Mouse (Mus musculus): ENCODE data around the gene Smarcc1. TPM values are rescaled to one million over a fixed set of nuclear protein-coding genes. Genes with fewer than 3 reads are reported as not detected.

The Smarcc1 gene
- total and polyA plus RNA-seq, 2 experiments from 2014 or later, result 34.0 to 57.9 TPM

GRCm38 (mm10) chr9:110208265-110208664 lies 90.8 kb downstream of the Smarcc1 start:
- Histone ChIP-seq H3K27ac (ENCODE audit: low read depth, low read length) (no peak overlapping the region), H3K4me1 (ENCODE audit: insufficient read depth, low read length) (no peaks in the 10 kb centered on the region), H3K36me3 (ENCODE audit: insufficient read depth, low read length) (peaks cover 41% of the 10 kb centered on the region), H3K4me3 (ENCODE audit: low read depth, low read length) (no peak overlapping the region), H3K4me2 (ENCODE audit: low read depth, low read length, poor library complexity, severe bottlenecking) (no peak overlapping the region), H3K27me3 (ENCODE audit: insufficient read depth, low read length) (no peaks in the 10 kb centered on the region), H3K9me3 (ENCODE audit: low read length) (no peaks in the 10 kb centered on the region), H3K9ac (replicated peaks; ENCODE audit: low read length, poor library complexity, severe bottlenecking) (no peak overlapping the region)
- ATAC-seq (ENCODE audit: low FRiP score) (no peak), DNase-seq (ENCODE audit: low spot score) (no peak)
- WGBS, result 69% methylated on average over 7 of the region's 7 CpGs
- no peak for TF ChIP-seq CTCF (IDR thresholded peaks at IDR 0.05)

GRCm38 (mm10) chr9:110208967-110209366 lies 91.5 kb downstream of the Smarcc1 start:
- no peak overlapping the region for H3K4me3 ChIP-seq (ENCODE audit: low read depth, low read length)
- no peak overlapping the region for H3K9ac ChIP-seq (replicated peaks; ENCODE audit: low read length, poor library complexity, severe bottlenecking)
- ATAC-seq (ENCODE audit: low FRiP score) (no peak), DNase-seq (ENCODE audit: low spot score) (no peak)
- no peak overlapping the region for H3K27ac ChIP-seq (ENCODE audit: low read depth, low read length)
- H3K4me2 ChIP-seq (ENCODE audit: low read depth, low read length, poor library complexity, severe bottlenecking), result no peak overlapping the region
- no peak for TF ChIP-seq CTCF (IDR thresholded peaks at IDR 0.05)
- no peaks in the 10 kb centered on the region for H3K9me3 ChIP-seq (ENCODE audit: low read length)
- no peaks in the 10 kb centered on the region for H3K4me1 ChIP-seq (ENCODE audit: insufficient read depth, low read length)
- H3K27me3 ChIP-seq (ENCODE audit: insufficient read depth, low read length), result no peaks in the 10 kb centered on the region
- H3K36me3 ChIP-seq (ENCODE audit: insufficient read depth, low read length), result peaks cover 36% of the 10 kb centered on the region
- 81% methylated on average over 3 of the region's 3 CpGs for WGBS

DNA sequence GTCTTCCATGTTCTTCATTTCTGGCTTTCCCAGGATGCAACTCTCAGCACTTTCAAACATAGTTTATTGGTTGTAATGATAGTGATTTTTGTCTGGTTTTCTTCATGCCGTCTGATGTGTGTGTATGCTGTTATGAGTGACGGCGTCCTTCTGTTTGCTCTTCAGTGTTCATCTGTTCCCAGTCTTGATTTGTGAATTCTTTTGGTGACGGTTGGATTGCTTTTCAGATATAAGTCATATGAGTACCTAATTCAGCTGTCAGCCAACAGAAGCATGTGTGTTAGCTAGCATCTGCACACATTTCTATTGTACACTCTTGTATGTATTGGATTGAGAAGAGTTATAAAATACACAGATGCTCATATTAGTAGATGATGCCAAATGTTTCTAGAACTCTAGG lies 106.8 kb downstream of the Smarcc1 start:
- peaks cover 35% of the 10 kb centered on the region for H3K36me3 ChIP-seq (ENCODE audit: insufficient read depth, low read length)
- no peaks in the 10 kb centered on the region for H3K27me3 ChIP-seq (ENCODE audit: insufficient read depth, low read length)
- no peak overlapping the region for H3K4me3 ChIP-seq (ENCODE audit: low read depth, low read length)
- TF ChIP-seq CTCF (IDR thresholded peaks at IDR 0.05), result no peak
- H3K9me3 ChIP-seq (ENCODE audit: low read length), result no peaks in the 10 kb centered on the region
- H3K4me1 ChIP-seq (ENCODE audit: insufficient read depth, low read length), result no peaks in the 10 kb centered on the region
- H3K27ac ChIP-seq (ENCODE audit: low read depth, low read length), result no peak overlapping the region
- ATAC-seq (ENCODE audit: low FRiP score) (no peak), DNase-seq (ENCODE audit: low spot score) (no peak)
- H3K4me2 ChIP-seq (ENCODE audit: low read depth, low read length, poor library complexity, severe bottlenecking), result no peak overlapping the region
- H3K9ac ChIP-seq (replicated peaks; ENCODE audit: low read length, poor library complexity, severe bottlenecking), result no peak overlapping the region
- 95% methylated on average over 4 of the region's 4 CpGs for WGBS

DNA sequence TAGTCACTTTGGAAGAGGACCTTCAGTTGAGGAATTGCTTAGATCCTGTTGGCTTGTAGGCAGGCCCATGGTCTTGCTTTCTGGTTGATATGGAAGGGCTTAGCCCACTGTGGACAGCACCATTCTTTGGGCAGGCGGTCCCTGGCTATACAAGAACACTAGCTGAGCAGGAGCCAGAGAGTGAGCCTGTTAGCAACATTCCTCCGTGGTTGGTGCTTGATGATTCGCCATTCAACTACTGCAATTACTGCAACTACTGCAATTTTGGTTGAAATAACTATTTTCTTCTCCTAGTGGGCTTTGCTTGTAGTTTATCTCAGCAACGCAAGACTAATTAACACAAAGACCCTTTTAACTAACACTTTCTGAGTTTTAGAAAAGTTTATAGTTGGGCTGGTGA lies 108.7 kb downstream of the Smarcc1 start:
- no peak for ATAC-seq (ENCODE audit: low FRiP score)
- WGBS, result 95% methylated on average over 4 of the region's 4 CpGs
- peaks cover 44% of the 10 kb centered on the region for H3K36me3 ChIP-seq (ENCODE audit: insufficient read depth, low read length)

DNA sequence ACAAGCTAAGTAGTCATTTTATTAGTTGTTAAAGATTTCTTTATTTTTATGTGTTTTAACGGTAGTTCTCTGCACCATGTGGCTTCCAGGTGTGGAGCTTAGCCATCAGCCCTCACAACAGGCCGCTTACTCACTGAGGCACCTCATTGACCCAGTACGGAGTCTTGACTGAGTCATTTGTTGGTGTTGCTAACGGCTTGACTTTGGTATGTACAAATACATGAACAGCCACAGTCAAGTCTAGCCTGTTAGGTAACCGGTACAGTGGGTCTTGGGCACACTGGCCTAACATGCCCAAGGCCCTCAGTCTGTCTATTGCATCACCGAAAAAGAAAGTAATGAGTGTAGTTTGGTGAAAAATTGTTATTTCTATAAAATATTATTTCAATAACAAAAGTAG lies 111.2 kb downstream of the Smarcc1 start:
- no peak overlapping the region for H3K9ac ChIP-seq (replicated peaks; ENCODE audit: low read length, poor library complexity, severe bottlenecking)
- WGBS, result 91% methylated on average over 6 of the region's 6 CpGs
- no peaks in the 10 kb centered on the region for H3K9me3 ChIP-seq (ENCODE audit: low read length)
- H3K27ac ChIP-seq (ENCODE audit: low read depth, low read length), result no peak overlapping the region
- no peak for TF ChIP-seq CTCF (IDR thresholded peaks at IDR 0.05)
- peaks cover 31% of the 10 kb centered on the region for H3K36me3 ChIP-seq (ENCODE audit: insufficient read depth, low read length)
- H3K4me3 ChIP-seq (ENCODE audit: low read depth, low read length), result no peak overlapping the region
- H3K4me1 ChIP-seq (ENCODE audit: insufficient read depth, low read length), result no peaks in the 10 kb centered on the region
- no peak for ATAC-seq (ENCODE audit: low FRiP score)
- H3K4me2 ChIP-seq (ENCODE audit: low read depth, low read length, poor library complexity, severe bottlenecking), result no peak overlapping the region
- no peaks in the 10 kb centered on the region for H3K27me3 ChIP-seq (ENCODE audit: insufficient read depth, low read length)
- DNase-seq (ENCODE audit: low spot score), result no peak

More for the DNA sequence above, 108.7 kb downstream of the Smarcc1 start:
- TF ChIP-seq CTCF (IDR thresholded peaks at IDR 0.05), result no peak
- Histone ChIP-seq H3K4me2 (ENCODE audit: low read depth, low read length, poor library complexity, severe bottlenecking) (no peak overlapping the region), H3K27ac (ENCODE audit: low read depth, low read length) (no peak overlapping the region), H3K27me3 (ENCODE audit: insufficient read depth, low read length) (no peaks in the 10 kb centered on the region), H3K4me1 (ENCODE audit: insufficient read depth, low read length) (no peaks in the 10 kb centered on the region), H3K9me3 (ENCODE audit: low read length) (no peaks in the 10 kb centered on the region), H3K9ac (replicated peaks; ENCODE audit: low read length, poor library complexity, severe bottlenecking) (no peak overlapping the region), H3K4me3 (ENCODE audit: low read depth, low read length) (no peak overlapping the region)
- no peak for DNase-seq (ENCODE audit: low spot score)

DNA sequence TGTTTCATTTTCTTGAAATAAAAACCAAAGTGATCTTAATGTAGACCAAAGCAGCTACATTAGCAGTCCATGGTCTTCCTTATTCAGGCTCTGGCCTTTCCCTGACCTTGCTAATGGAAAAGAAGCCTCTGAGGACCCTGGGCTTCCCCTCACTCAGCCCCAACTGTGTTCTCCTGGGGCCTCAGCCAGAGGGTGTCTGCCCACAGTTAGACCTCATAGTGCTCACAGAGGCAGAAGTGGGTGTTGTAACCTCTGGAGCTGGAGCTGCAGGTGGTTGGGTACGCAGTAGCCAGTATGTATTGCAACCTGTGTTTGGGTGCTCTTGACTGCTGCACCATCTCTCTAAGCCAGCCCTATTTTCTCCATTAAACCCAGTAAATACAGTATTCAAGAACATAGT lies 111.6 kb downstream of the Smarcc1 start:
- ATAC-seq (ENCODE audit: low FRiP score), result no peak
- Histone ChIP-seq H3K4me3 (ENCODE audit: low read depth, low read length) (no peak overlapping the region), H3K36me3 (ENCODE audit: insufficient read depth, low read length) (peaks cover 30% of the 10 kb centered on the region), H3K27ac (ENCODE audit: low read depth, low read length) (no peak overlapping the region), H3K4me2 (ENCODE audit: low read depth, low read length, poor library complexity, severe bottlenecking) (no peak overlapping the region), H3K9me3 (ENCODE audit: low read length) (no peaks in the 10 kb centered on the region), H3K27me3 (ENCODE audit: insufficient read depth, low read length) (no peaks in the 10 kb centered on the region), H3K9ac (replicated peaks; ENCODE audit: low read length, poor library complexity, severe bottlenecking) (no peak overlapping the region), H3K4me1 (ENCODE audit: insufficient read depth, low read length) (no peaks in the 10 kb centered on the region)
- no peak for TF ChIP-seq CTCF (IDR thresholded peaks at IDR 0.05)
- DNase-seq (ENCODE audit: low spot score), result no peak
- WGBS, result 97% methylated on average over 1 of the region's 1 CpGs
